Mouse (Mus musculus): Measurements from ENCODE around the gene Dcaf10.
"Not testable (repeated sequence)": the region's sequence is repeated elsewhere in the genome, so short reads cannot be mapped to it uniquely, and the experiment has no call there.

Gene Dcaf10

DNA sequence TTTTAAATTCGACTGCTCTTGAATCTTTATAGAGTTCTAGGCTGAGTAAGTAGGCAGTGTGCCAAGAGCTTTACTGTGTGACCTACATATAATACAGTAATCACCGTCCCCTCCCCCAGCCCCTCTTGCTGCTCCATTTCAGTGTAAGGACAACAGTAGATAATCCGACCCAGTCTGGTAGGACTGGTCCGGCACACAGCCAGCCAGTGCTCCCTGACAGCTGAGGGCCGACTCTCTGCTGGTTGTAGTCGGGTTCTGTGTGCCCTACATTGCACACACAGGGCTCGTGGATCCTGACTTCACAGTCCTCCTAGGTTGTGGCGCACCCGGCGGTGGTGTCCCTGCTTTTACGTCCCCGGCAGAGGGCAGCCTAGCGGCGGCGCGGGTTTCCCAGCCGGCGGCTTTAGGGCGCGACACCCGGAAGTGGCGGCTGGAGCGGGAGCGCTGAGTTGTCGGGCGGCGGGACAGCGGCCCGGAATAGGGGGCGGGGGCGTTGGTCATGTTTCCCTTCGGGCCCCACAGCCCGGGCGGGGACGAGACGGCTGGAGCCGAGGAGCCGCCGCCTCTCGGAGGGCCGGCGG is at the start of gene Dcaf10:
Gene Dcaf10 (plus strand): TSS at position 433 of the 581 bp plus-strand sequence.
- peak; percentile 95 for DNase-seq

DNA sequence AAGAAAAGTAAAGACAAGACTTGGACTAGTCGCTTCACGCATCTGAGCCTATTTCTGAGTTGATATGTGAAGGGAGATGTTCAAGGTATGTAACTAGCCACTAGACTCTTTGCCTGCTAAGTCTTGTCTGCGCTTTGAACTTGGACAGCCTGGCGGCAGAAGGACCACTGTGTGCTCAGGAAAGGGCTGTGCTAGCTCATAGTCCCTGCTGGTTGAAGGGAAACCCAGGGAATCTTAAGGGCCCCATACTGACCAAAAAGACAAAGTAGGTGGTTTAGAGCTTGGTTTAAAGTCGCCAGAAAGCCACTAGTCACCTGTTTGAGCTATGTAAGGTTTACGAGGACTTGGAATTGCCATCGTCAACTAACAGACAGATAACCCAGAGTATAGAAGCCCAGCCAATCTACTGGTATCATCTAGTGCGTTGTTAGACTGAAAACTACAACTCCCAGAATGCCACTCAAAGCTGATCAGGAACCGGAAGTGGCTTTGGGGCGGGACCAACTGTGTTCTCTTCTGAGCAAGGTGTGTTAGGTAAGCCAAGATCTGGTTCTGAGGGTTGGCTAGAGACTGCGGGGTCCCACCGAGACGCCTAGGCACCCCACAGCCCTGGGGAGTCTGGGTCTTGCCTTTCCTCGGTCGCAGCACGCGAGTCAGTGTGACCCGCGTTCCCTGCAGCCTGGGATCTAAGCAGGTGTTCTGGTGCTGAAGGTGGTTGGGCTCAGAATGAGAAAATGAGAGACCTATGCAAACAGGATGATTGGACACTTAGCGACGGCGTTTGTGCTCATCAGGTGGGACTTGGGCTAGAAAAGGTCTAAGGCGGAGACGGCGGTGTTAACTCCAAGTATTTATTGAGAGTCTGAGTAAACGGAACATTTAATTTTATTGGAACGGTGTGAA is 45.0 kb upstream of the Dcaf10 start, which contains the start of gene Trmt10b:
Gene Trmt10b (plus strand): TSS at position 466 of the 903 bp plus-strand sequence.
- peak; percentile 73 for DNase-seq

DNA sequence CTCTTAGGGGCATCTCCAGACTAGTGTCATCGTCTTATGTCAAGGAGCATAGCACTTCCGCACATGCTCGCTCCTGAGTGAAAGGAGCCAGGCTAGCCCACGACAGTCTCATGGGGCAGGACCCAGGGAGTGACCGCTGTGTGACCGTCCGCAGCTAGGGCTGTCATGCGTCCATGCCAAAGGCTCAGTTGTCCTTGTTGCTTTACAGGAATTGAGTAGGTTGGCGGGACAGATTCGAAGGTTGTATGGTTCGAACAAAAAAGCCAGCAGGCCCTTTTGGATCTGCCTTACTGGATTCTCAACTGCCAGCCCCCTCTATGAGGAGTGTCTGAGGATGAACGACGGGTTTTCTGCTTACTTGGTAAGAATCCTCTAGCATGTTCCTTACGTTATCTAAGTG is 36.4 kb upstream of the Dcaf10 start:
- no peak for DNase-seq

- DNase-seq: peak; percentile 29
Measured at GRCm38 (mm10) chr4:45308046-45308445, 33.9 kb upstream of the Dcaf10 start.

- DNase-seq: no peak
Measured at GRCm38 (mm10) chr4:45308606-45309005, 33.3 kb upstream of the Dcaf10 start.

GRCm38 (mm10) chr4:45311056-45311455 is 30.8 kb upstream of the Dcaf10 start:
- no peak for DNase-seq

GRCm38 (mm10) chr4:45320159-45320816 is 21.6 kb upstream of the Dcaf10 start:
- peak; percentile 85 for DNase-seq

DNA sequence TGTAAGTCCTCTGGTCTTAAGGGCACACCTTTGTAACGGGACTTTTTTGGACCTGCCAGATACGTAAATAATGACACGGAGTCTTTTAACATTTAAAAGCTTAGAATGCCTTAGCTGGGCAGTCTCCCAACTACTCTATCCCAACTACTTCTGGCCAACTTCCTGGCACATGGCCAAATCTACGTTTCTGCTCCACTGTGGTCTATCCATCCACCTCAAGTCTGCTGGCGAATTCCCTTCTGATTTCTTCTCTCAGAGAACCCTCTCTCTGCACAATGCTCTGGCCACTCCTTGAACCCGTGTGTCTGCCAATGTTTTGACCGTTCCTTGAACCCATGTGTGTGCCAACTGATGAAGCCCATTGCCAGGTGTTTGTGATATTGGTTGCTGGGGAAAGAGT is 10.8 kb upstream of the Dcaf10 start:
- no peak for DNase-seq

DNA sequence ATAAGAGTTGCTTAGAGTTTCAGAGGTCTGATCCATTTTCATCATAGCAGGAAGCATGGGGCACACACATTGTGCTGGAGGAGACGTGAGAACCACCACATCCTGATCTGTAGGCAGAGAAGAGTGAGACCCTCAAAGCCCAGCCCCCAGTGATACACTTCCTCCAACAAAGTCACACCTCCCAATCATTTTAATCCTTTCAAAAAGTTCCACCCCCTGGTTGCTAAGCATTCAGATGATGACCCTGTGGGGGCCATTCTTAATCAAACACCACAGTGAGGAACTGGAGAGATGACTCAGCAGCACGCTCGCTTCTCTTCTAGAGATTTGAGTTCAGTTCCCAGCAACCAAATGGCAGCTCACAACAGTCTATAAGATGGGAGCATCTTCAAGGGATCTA is 9.4 kb upstream of the Dcaf10 start:
- DNase-seq: no peak

GRCm38 (mm10) chr4:45341226-45341625 is 675 bp upstream of the Dcaf10 start:
- no peak for DNase-seq

DNA sequence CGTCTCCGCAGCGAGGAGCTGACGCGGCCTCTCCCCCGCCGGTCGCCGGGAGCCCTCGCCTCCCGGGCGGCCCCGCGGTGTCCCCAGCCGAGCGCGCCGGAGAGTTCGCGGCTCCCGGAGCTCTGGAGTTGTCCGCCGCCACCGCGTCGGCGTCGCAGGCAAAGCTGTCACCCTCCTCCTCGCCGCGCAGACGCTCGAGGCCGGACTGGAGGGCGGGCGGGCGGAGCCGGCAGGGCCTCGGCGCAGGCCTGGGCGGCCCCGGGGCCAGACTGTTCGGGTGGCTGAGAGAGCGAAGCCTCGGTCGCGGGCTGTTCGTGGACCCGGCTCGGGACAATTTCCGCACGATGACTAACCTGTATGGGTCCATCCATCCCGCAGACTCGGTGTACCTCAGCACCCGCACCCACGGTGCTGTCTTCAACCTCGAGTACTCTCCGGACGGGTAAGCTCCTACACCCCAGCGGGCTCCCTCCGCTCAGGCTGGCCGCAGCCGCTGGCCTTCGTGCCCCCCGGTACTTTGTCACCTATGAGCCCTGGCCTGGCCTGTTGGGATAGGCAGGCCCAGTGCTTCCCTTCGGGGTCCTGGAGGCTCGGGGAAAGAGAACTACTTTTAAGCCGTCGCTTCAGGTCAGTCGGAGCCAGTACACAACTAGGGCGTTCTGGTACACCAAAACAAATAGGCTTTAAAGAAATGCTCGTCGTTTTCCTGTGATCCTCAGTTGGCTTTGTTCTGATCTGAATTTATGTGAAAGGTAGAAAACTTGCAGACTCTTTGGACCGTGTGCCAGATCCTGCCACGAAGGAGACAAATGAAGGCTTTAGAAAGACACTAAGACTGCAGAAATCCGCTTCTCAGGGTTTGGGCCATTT is 620 bp downstream of the Dcaf10 start, which contains the start of gene Exosc3:
Gene Exosc3 (minus strand): TSS at position 447 of the 870 bp plus-strand sequence.
- peak; percentile 53 for DNase-seq

GRCm38 (mm10) chr4:45356653-45357052 is 14.8 kb downstream of the Dcaf10 start:
- DNase-seq: no peak

GRCm38 (mm10) chr4:45371261-45371660 is 29.4 kb downstream of the Dcaf10 start:
- DNase-seq: peak; percentile 24

- no peak for DNase-seq
Measured at GRCm38 (mm10) chr4:45374879-45375278, 33.0 kb downstream of the Dcaf10 start.

DNA sequence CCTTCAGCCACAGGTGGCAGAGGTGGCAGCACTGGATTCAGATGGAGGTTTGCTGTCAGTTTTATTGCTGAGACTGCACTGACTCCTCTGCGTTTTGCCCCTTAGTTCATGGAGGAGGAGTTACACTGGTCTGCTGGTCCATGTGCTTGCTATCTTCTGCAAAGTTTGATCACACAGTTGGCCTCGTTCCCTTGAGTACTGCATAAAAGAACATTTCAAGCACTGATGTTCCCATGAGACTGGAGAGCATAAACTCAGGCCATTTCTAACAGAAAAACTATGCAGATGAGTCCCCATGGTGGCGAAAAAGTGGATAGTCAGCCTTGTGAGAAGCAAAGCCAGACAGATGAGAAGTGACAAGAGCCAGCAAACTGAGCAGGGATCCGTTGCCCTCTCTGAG is 34.7 kb downstream of the Dcaf10 start:
- no peak for DNase-seq

GRCm38 (mm10) chr4:45380903-45381580 is 39.1 kb downstream of the Dcaf10 start:
- not testable (repeated sequence) for DNase-seq

DNA sequence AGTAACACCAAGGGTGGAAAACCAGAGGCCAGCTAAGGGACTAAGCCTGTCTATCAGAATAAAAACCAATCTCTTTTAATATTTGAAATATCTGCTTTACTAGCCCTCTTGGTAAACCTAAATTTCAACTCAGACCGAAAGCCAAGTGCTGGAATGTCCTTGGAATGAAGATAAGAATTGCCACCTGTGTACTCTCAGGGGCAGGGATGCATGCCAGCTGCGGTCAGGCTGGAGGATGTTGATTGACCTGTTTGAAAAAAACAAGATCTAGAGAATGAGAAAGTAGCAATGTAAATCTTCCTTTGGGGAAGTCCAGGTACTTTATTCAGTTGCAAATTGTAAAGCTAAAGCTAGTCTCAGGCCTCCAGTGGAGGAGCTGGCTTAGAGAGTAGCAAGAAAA is 40.2 kb downstream of the Dcaf10 start:
- DNase-seq: peak; percentile 56

DNA sequence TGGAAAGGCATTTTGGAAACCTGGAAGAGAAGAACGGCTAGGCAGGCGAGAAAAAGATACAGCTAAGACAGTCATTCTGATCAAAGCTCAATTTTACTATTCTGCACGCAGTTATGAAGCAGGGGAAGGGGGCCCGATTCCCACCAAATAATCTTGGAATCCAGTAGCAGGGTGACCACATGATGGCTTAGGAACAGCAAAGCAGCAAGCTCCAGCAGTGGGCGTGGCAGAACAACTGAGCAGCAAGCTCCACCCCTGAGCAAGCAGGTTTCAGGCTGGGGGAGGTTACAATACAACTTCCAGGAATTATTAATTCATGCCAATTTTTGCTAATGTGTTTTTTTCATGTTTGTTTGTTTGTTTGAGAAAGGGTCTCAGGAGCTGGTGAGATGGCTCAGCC is 45.4 kb downstream of the Dcaf10 start:
- not testable (repeated sequence) for DNase-seq

- no peak for DNase-seq
Measured at GRCm38 (mm10) chr4:45392099-45392498, 50.2 kb downstream of the Dcaf10 start.

DNA sequence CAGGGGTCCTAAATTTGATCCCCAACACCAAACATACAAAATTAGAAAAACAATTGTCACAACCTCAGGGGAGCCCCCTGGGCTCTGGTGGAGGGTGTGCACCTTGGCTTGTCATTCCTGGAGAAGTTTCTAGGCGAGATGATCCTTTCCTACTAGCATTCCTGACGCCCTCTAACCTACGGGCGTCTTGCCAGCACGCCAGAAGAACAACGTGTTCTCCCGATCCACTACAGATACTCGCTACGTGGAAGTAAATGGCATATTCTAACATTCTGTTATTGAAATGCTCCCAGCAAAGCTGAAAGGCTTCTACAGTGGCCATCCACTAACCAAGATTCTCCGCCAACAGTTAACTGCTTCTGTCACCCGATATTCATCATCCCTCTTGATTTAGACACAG is 50.7 kb downstream of the Dcaf10 start:
- DNase-seq: peak; percentile 44

DNA sequence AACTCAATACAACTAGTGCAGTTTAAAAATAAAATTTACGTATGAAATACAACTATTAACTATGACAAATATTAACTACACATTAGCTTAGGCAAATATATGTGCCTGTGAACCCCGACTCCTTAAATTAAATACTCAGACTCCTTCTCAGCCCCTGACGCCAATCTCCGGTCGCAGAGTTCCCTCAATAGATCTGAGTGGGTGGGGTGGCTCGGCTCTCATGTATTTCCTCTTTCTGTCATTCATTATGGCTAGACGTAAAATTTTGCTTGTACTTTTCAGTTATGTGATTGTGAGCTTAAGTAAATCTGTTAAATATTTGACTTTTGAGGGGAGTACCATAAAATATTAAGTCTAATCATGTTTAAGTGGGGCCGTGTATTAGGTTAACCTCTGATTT is 51.1 kb downstream of the Dcaf10 start:
- no peak for DNase-seq

- no peak for DNase-seq
Measured at GRCm38 (mm10) chr4:45393658-45394057, 51.8 kb downstream of the Dcaf10 start.

Measured in lung, postnatal 14 days (tissue).